Mouse (Mus musculus): Measurements from ENCODE around the gene Phlda2.
"Not testable (repeated sequence)": the region's sequence is repeated elsewhere in the genome, so short reads cannot be mapped to it uniquely, and the experiment has no call there.

Phlda2 gene

GRCm38 (mm10) chr7:143502418-143503200 is at the start of gene Phlda2:
Phlda2 (minus strand) TSS chr7:143503150.
- no peak for DNase-seq (ENCODE audit: low spot score in 2 of 2)

- no peak for DNase-seq (ENCODE audit: low spot score in 2 of 2)
These were observed 46.8 kb upstream of the Phlda2 start for GRCm38 (mm10) chr7:143549588-143550220.

GRCm38 (mm10) chr7:143548976-143549457 is 46.1 kb upstream of the Phlda2 start, which contains the start of gene Nap1l4:
Nap1l4 (minus strand) TSS chr7:143549106.
- peak; percentile 99 to 100 for DNase-seq (ENCODE audit: low spot score in 2 of 2)

GRCm38 (mm10) chr7:143548231-143548961 is 45.4 kb upstream of the Phlda2 start:
- DNase-seq (ENCODE audit: low spot score in 2 of 2) = peak in 1 of 2 experiments; percentile 33

GRCm38 (mm10) chr7:143546554-143546953 is 43.6 kb upstream of the Phlda2 start:
- no peak for DNase-seq (ENCODE audit: low spot score in 2 of 2)

- DNase-seq (ENCODE audit: low spot score in 2 of 2) = no peak
These were observed 41.4 kb upstream of the Phlda2 start for GRCm38 (mm10) chr7:143544368-143544767.

- DNase-seq (ENCODE audit: low spot score in 2 of 2) = no peak
These were observed 35.7 kb upstream of the Phlda2 start for GRCm38 (mm10) chr7:143538671-143539070.

- not testable (repeated sequence) for DNase-seq (ENCODE audit: low spot score in 2 of 2)
These were observed 35.3 kb upstream of the Phlda2 start for GRCm38 (mm10) chr7:143538229-143538628.

- DNase-seq (ENCODE audit: low spot score in 2 of 2) = no peak
These were observed 33.3 kb upstream of the Phlda2 start for GRCm38 (mm10) chr7:143536251-143536650.

GRCm38 (mm10) chr7:143533284-143533683 is 30.3 kb upstream of the Phlda2 start:
- no peak for DNase-seq (ENCODE audit: low spot score in 2 of 2)

- DNase-seq (ENCODE audit: low spot score in 2 of 2) = no peak
These were observed 29.5 kb upstream of the Phlda2 start for GRCm38 (mm10) chr7:143532410-143532809.

- DNase-seq (ENCODE audit: low spot score in 2 of 2) = no peak
These were observed 16.4 kb upstream of the Phlda2 start for GRCm38 (mm10) chr7:143519333-143519732.

GRCm38 (mm10) chr7:143514416-143514768 is 11.4 kb upstream of the Phlda2 start:
- DNase-seq (ENCODE audit: low spot score in 2 of 2) = no peak

- DNase-seq (ENCODE audit: low spot score in 2 of 2) = no peak
These were observed 10.9 kb upstream of the Phlda2 start for GRCm38 (mm10) chr7:143513763-143514415.

GRCm38 (mm10) chr7:143511335-143511712 is 8.4 kb upstream of the Phlda2 start:
- no peak for DNase-seq (ENCODE audit: low spot score in 2 of 2)

GRCm38 (mm10) chr7:143510593-143511334 is 7.8 kb upstream of the Phlda2 start:
- no peak for DNase-seq (ENCODE audit: low spot score in 2 of 2)

GRCm38 (mm10) chr7:143509566-143509965 is 6.6 kb upstream of the Phlda2 start:
- no peak for DNase-seq (ENCODE audit: low spot score in 2 of 2)

- DNase-seq (ENCODE audit: low spot score in 2 of 2) = peak in 1 of 2 experiments; percentile 29
These were observed 3.7 kb upstream of the Phlda2 start for GRCm38 (mm10) chr7:143506675-143507074.

GRCm38 (mm10) chr7:143506271-143506670 is 3.3 kb upstream of the Phlda2 start:
- DNase-seq (ENCODE audit: low spot score in 2 of 2) = no peak

GRCm38 (mm10) chr7:143505823-143506222 is 2.9 kb upstream of the Phlda2 start:
- DNase-seq (ENCODE audit: low spot score in 2 of 2) = peak; percentile 60 to 67

GRCm38 (mm10) chr7:143505411-143505810 is 2.5 kb upstream of the Phlda2 start:
- DNase-seq (ENCODE audit: low spot score in 2 of 2) = no peak

All from frontal cortex, postnatal 14 days (tissue).